Mouse (Mus musculus): ENCODE measurements around the gene Ttc7b.

GRCm38 (mm10) chr12:100294457-100294856 lies 226.2 kb downstream of the Ttc7b start:
- TF ChIP-seq TAL1 (IDR thresholded peaks at IDR 0.05; ENCODE audit: low read length) (no peak), GATA1 (IDR thresholded peaks at IDR 0.05; ENCODE audit: low read length) (no peak)

Measured in erythroblast, embryonic 14.5 days (primary cell).